Mouse (Mus musculus) cerebellum, adult 8-10 months (tissue): ENCODE measurements at regions not wholly inside any gene's neighbourhood (a gene's known extent, or its start where the extent isn't known, plus 50 kb on each side); places are given as distances from the start of the nearest gene placed in this dataset.
"Not testable (repeated sequence)": the region's sequence is repeated elsewhere in the genome, so short reads cannot be mapped to it uniquely, and the experiment has no call there.

Experiments used
- DNase-seq: peaks from one replicate; pipeline ENCODE4 v3.0.0; 2022

- no peak for DNase-seq
Measured at GRCm38 (mm10) chr7:73608070-73608803, 66.6 kb upstream of the Chd2 start.

- DNase-seq, result peak; percentile 44
Measured at GRCm38 (mm10) chr7:73607450-73608005, 65.9 kb upstream of the Chd2 start.

- peak; percentile 96 for DNase-seq
Measured at GRCm38 (mm10) chr7:73606677-73607449, 65.2 kb upstream of the Chd2 start.

- no peak for DNase-seq
Measured at GRCm38 (mm10) chr7:73604597-73604996, 63.0 kb upstream of the Chd2 start.

GRCm38 (mm10) chr7:73602815-73603551, 61.4 kb upstream of the Chd2 start:
- DNase-seq, result no peak

GRCm38 (mm10) chr7:73601336-73601735, 59.7 kb upstream of the Chd2 start:
- DNase-seq, result no peak

GRCm38 (mm10) chr7:73600776-73601175, 59.1 kb upstream of the Chd2 start:
- no peak for DNase-seq

GRCm38 (mm10) chr7:73600003-73600385, 58.4 kb upstream of the Chd2 start:
- not testable (repeated sequence) for DNase-seq

- DNase-seq, result no peak
Measured at GRCm38 (mm10) chr7:73599354-73600002, 57.8 kb upstream of the Chd2 start.

GRCm38 (mm10) chr7:73597968-73598367, 56.3 kb upstream of the Chd2 start:
- DNase-seq, result no peak

GRCm38 (mm10) chr7:73596866-73597840, 55.5 kb upstream of the Chd2 start:
- no peak for DNase-seq

GRCm38 (mm10) chr7:73596415-73596814, 54.8 kb upstream of the Chd2 start:
- no peak for DNase-seq

GRCm38 (mm10) chr7:73595860-73596259, 54.2 kb upstream of the Chd2 start:
- DNase-seq, result peak; percentile 64

GRCm38 (mm10) chr7:73595140-73595825, 53.7 kb upstream of the Chd2 start:
- peak; percentile 85 for DNase-seq

- DNase-seq, result peak; percentile 38
Measured at GRCm38 (mm10) chr7:73594492-73595139, 53.0 kb upstream of the Chd2 start.

- no peak for DNase-seq
Measured at GRCm38 (mm10) chr7:73593645-73594385, 52.2 kb upstream of the Chd2 start.

- no peak for DNase-seq
Measured at GRCm38 (mm10) chr7:73592857-73593256, 51.2 kb upstream of the Chd2 start.
